Mouse (Mus musculus) lung, embryonic 14.5 days (tissue): Measurements from ENCODE around the gene Sema3g. TPM values are rescaled to one million over a fixed set of nuclear protein-coding genes. Genes with fewer than 3 reads are reported as not detected.

Source experiments
- ATAC-seq: fragments of 200-750 bp; cut with Nextera tagmentation; 2 replicates; pipeline ENCODE4 v1.8.0; 2017; ENCODE audit warnings: mild to moderate bottlenecking, moderate TSS enrichment, moderate library complexity; ENCODE audit not compliant: insufficient read depth
- DNase-seq: peaks from one replicate; pipeline ENCODE4 v3.0.0-alpha.2; 2015
- H3K27ac ChIP-seq: fragments of 300-500 bp; sonication (generic); 2 replicates; pipeline ENCODE4 v1.5.1; 2014; ENCODE audit warnings: low read depth, mild to moderate bottlenecking, moderate library complexity
- H3K27me3 ChIP-seq: fragments of 300-500 bp; sonication (generic); 2 replicates; pipeline ENCODE4 v1.6.1; 2014; ENCODE audit warnings: low read length, control low read depth; ENCODE audit not compliant: insufficient read depth
- H3K36me3 ChIP-seq: fragments of 300-500 bp; sonication (generic); 2 replicates; pipeline ENCODE4 v1.6.1; 2014; ENCODE audit warnings: control low read depth; ENCODE audit not compliant: insufficient read depth
- H3K4me1 ChIP-seq: fragments of 300-500 bp; sonication (generic); 2 replicates; pipeline ENCODE4 v1.6.1; 2014; ENCODE audit warnings: antibody characterized with exemption, control low read depth; ENCODE audit not compliant: insufficient read depth
- H3K4me2 ChIP-seq: fragments of 300-500 bp; sonication (generic); 2 replicates; pipeline ENCODE4 v1.6.1; 2014; ENCODE audit warnings: mild to moderate bottlenecking
- H3K4me3 ChIP-seq: fragments of 300-500 bp; sonication (generic); 2 replicates; pipeline ENCODE4 v1.5.1; 2014; ENCODE audit warnings: low read depth, low read length
- H3K9ac ChIP-seq: fragments of 300-500 bp; sonication (generic); 2 replicates; pipeline ENCODE4 v1.6.1; 2014
- H3K9me3 ChIP-seq: fragments of 300-500 bp; sonication (generic); 2 replicates; pipeline ENCODE4 v1.6.1; 2016; ENCODE audit warnings: low read depth, low read length, control low read depth
- CTCF ChIP-seq: IDR thresholded peaks from 2 replicates; pipeline ENCODE4 v1.5.1; 2016; ENCODE audit warnings: antibody characterized with exemption, low read depth
- WGBS: fragments of 180-500 bp; shearing (Covaris S2); extraction: QIAGEN DNeasy Blood & Tissue Kit; methylation state at CpG from one replicate; pipeline ENCODE4 v1.1.7; 2014; 5-methylcytosine and 5-hydroxymethylcytosine counted together
- polyA plus RNA-seq: library from polyadenylated mRNA; unstranded; fragments of >200 nt; fragmentation: Nextera tagmentation; extraction: Ambion mirVana; gene quantifications from 2 replicates; pipeline ENCODE4 v1.2.1, GENCODE M21; 2014

The Sema3g gene
- polyA plus RNA-seq, 1 experiment from 2014 or later = 0.38 TPM

GRCm38 (mm10) chr14:31228234-31228633 is 10.6 kb downstream of the Sema3g start:
- H3K36me3 ChIP-seq = no peaks in the 10 kb centered on the region
- no peaks in the 10 kb centered on the region for H3K27me3 ChIP-seq
- no peak overlapping the region for H3K4me2 ChIP-seq
- no peak overlapping the region for H3K4me3 ChIP-seq
- DNase-seq (no peak), ATAC-seq (no peak)
- WGBS = 47% methylated on average over 6 of the region's 6 CpGs
- H3K27ac ChIP-seq = no peak overlapping the region
- no peak for TF ChIP-seq CTCF
- H3K9ac ChIP-seq = no peak overlapping the region
- H3K9me3 ChIP-seq = no peaks in the 10 kb centered on the region
- H3K4me1 ChIP-seq = peaks cover 6% of the 10 kb centered on the region

GRCm38 (mm10) chr14:31230442-31230841 is 12.8 kb downstream of the Sema3g start:
- DNase-seq (no peak), ATAC-seq (no peak)
- Histone ChIP-seq H3K27ac (no peak overlapping the region), H3K27me3 (no peaks in the 10 kb centered on the region), H3K36me3 (no peaks in the 10 kb centered on the region), H3K4me1 (peaks cover 3% of the 10 kb centered on the region; the same call in 1 of the 2 replicates), H3K9ac (no peak overlapping the region), H3K4me3 (no peak overlapping the region), H3K4me2 (no peak overlapping the region), H3K9me3 (no peaks in the 10 kb centered on the region)
- no peak for TF ChIP-seq CTCF
- WGBS = 58% methylated on average over 8 of the region's 8 CpGs

GRCm38 (mm10) chr14:31232404-31233069 is 14.9 kb downstream of the Sema3g start:
- Histone ChIP-seq H3K9ac (no peak overlapping the region), H3K9me3 (no peaks in the 10 kb centered on the region), H3K4me3 (no peak overlapping the region), H3K27me3 (no peaks in the 10 kb centered on the region), H3K4me2 (no peak overlapping the region), H3K4me1 (peaks cover under 1% of the 10 kb centered on the region; the same call in 1 of the 2 replicates), H3K36me3 (no peaks in the 10 kb centered on the region), H3K27ac (no peak overlapping the region; the same call in 1 of the 2 replicates)
- DNase-seq (no peak), ATAC-seq (no peak; the same call in 1 of the 2 replicates)
- no peak for TF ChIP-seq CTCF
- WGBS = 74% methylated on average over 13 of the region's 13 CpGs

- peak; percentile 42 for ATAC-seq
- DNase-seq = peak; percentile 57
- no peak for TF ChIP-seq CTCF
- Histone ChIP-seq H3K27ac (peak overlapping the region; percentile 36; the same call in 1 of the 2 replicates), H3K9ac (no peak overlapping the region), H3K4me1 (no peaks in the 10 kb centered on the region; the same call in 1 of the 2 replicates), H3K27me3 (no peaks in the 10 kb centered on the region), H3K4me2 (no peak overlapping the region), H3K9me3 (no peaks in the 10 kb centered on the region), H3K36me3 (no peaks in the 10 kb centered on the region), H3K4me3 (no peak overlapping the region)
- 72% methylated on average over 14 of the region's 14 CpGs for WGBS
Measured at GRCm38 (mm10) chr14:31233070-31233995, 15.7 kb downstream of the Sema3g start.

GRCm38 (mm10) chr14:31233996-31234591 is 16.4 kb downstream of the Sema3g start:
- peak; percentile 95 for TF ChIP-seq CTCF
- Histone ChIP-seq H3K9me3 (no peaks in the 10 kb centered on the region), H3K4me2 (peak overlapping the region; percentile 29; the same call in 1 of the 2 replicates), H3K36me3 (no peaks in the 10 kb centered on the region), H3K9ac (no peak overlapping the region; the same call in 1 of the 2 replicates), H3K27me3 (no peaks in the 10 kb centered on the region), H3K27ac (no peak overlapping the region), H3K4me3 (no peak overlapping the region), H3K4me1 (no peaks in the 10 kb centered on the region; the same call in 1 of the 2 replicates)
- ATAC-seq (peak; percentile 53), DNase-seq (peak; percentile 95)
- 16% methylated on average over 11 of the region's 11 CpGs for WGBS

GRCm38 (mm10) chr14:31237101-31237882 is 19.6 kb downstream of the Sema3g start:
- H3K27me3 ChIP-seq = no peaks in the 10 kb centered on the region
- ATAC-seq (no peak), DNase-seq (no peak)
- no peak overlapping the region for H3K9ac ChIP-seq
- H3K36me3 ChIP-seq = no peaks in the 10 kb centered on the region
- no peak overlapping the region for H3K4me2 ChIP-seq
- H3K4me1 ChIP-seq = no peaks in the 10 kb centered on the region
- no peak overlapping the region for H3K27ac ChIP-seq
- no peak overlapping the region for H3K4me3 ChIP-seq
- WGBS = 67% methylated on average over 7 of the region's 7 CpGs
- no peaks in the 10 kb centered on the region for H3K9me3 ChIP-seq
- TF ChIP-seq CTCF = no peak
